Mouse (Mus musculus) hindbrain, embryonic 11.5 days (tissue): Measurements from ENCODE around the gene Ifnl2. TPM values are rescaled to one million over a fixed set of nuclear protein-coding genes. Genes with fewer than 3 reads are reported as not detected.
"Not testable (repeated sequence)": the region's sequence is repeated elsewhere in the genome, so short reads cannot be mapped to it uniquely, and the experiment has no call there.

Source experiments
- ATAC-seq: fragments of 200-750 bp; cut with Nextera tagmentation; 2 replicates; pipeline ENCODE4 v1.8.0; 2017; ENCODE audit warnings: mild to moderate bottlenecking, moderate TSS enrichment, moderate library complexity; ENCODE audit not compliant: low FRiP score
- DNase-seq: peaks from one replicate; pipeline ENCODE4 v3.0.0-alpha.2; 2015; ENCODE audit warnings: low spot score
- H3K27ac ChIP-seq: fragments of 300-500 bp; sonication (generic); 2 replicates; pipeline ENCODE4 v1.5.1; 2014; ENCODE audit warnings: mild to moderate bottlenecking, low read depth, low read length
- H3K27me3 ChIP-seq: fragments of 300-500 bp; sonication (generic); 2 replicates; pipeline ENCODE4 v1.6.1; 2014; ENCODE audit warnings: mild to moderate bottlenecking, low read length, moderate library complexity, mixed read lengths; ENCODE audit not compliant: control insufficient read depth, insufficient read depth
- H3K36me3 ChIP-seq: fragments of 300-500 bp; sonication (generic); 2 replicates; pipeline ENCODE4 v1.6.1; 2014; ENCODE audit warnings: mild to moderate bottlenecking, low read length, moderate library complexity, mixed read lengths; ENCODE audit not compliant: control insufficient read depth, insufficient read depth
- H3K4me1 ChIP-seq: fragments of 300-500 bp; sonication (generic); replicated peaks from 2 replicates; pipeline ENCODE4 v1.6.1; 2014; ENCODE audit warnings: low read length, mixed read lengths; ENCODE audit not compliant: control insufficient read depth, insufficient read depth
- H3K4me2 ChIP-seq: fragments of 300-500 bp; sonication (generic); replicated peaks from 2 replicates; pipeline ENCODE4 v1.6.1; 2014; ENCODE audit warnings: mild to moderate bottlenecking, low read depth, low read length
- H3K4me3 ChIP-seq: fragments of 300-500 bp; sonication (generic); 2 replicates; pipeline ENCODE4 v1.5.1; 2014; ENCODE audit warnings: low read depth, low read length
- H3K9ac ChIP-seq: fragments of 300-500 bp; sonication (generic); 2 replicates; pipeline ENCODE4 v1.6.1; 2014; ENCODE audit warnings: low read depth, low read length
- H3K9me3 ChIP-seq: fragments of 300-500 bp; sonication (generic); 2 replicates; pipeline ENCODE4 v1.6.1; 2016; ENCODE audit warnings: low read length; ENCODE audit not compliant: control insufficient read depth
- whole genome bisulfite sequencing: fragments of 180-500 bp; shearing (Covaris S2); extraction: QIAGEN DNeasy Blood & Tissue Kit; methylation state at CpG from one replicate; pipeline ENCODE4 v1.1.7; 2014; 5-methylcytosine and 5-hydroxymethylcytosine counted together
- polyA plus RNA-seq: library from polyadenylated mRNA; unstranded; fragments of >200 nt; fragmentation: Nextera tagmentation; extraction: Ambion mirVana; gene quantifications from 2 replicates; pipeline ENCODE4 v1.2.1, GENCODE M21; 2014

The Ifnl2 gene
- not detected in 2 replicates for polyA plus RNA-seq

GRCm38 (mm10) chr7:28510405-28510974, at the start of gene Ifnl2:
Gene Ifnl2, minus strand, starts transcription at chr7:28510455.
- H3K9me3 ChIP-seq, H3K4me2 ChIP-seq, H3K36me3 ChIP-seq, H3K27ac ChIP-seq, H3K4me1 ChIP-seq, DNase-seq, H3K4me3 ChIP-seq, H3K9ac ChIP-seq, H3K27me3 ChIP-seq, ATAC-seq: not testable (repeated sequence)
- 67% methylated on average over 8 of the region's 8 CpGs for WGBS

- Histone ChIP-seq H3K9ac (no peak overlapping the region), H3K4me2 (no peak overlapping the region), H3K27ac (no peak overlapping the region), H3K36me3 (peaks cover 3% of the 10 kb centered on the region; the same call in 1 of the 2 replicates), H3K9me3 (no peaks in the 10 kb centered on the region), H3K4me1 (no peaks in the 10 kb centered on the region), H3K27me3 (no peaks in the 10 kb centered on the region), H3K4me3 (no peak overlapping the region)
- WGBS: 51% methylated on average over 4 of the region's 4 CpGs
- ATAC-seq (no peak), DNase-seq (no peak)
Observed at GRCm38 (mm10) chr7:28558486-28558885, 48.2 kb upstream of the Ifnl2 start.

DNA sequence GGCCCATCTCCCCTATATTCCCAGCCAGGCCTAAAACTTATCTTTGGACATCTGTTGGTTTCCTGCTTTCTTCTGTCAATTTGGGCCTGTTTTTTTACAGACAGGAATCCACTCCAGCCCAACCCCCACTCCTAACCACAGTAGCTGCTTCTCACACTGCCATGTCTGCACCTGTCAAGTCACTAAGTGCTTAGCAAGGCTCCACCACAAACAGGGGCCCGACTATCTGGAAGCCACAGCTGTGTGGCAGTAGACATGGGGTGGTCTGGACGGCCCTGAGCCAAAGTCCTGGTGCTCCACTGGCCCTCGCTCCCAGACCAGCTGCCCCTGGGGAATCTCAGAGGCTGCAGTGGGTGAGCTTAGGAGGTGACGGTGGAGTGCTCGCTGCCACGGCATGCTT, 47.5 kb upstream of the Ifnl2 start:
- Histone ChIP-seq H3K4me1 (no peaks in the 10 kb centered on the region), H3K9ac (no peak overlapping the region), H3K4me2 (no peak overlapping the region), H3K9me3 (no peaks in the 10 kb centered on the region), H3K27ac (no peak overlapping the region), H3K4me3 (no peak overlapping the region), H3K27me3 (no peaks in the 10 kb centered on the region), H3K36me3 (peaks cover 3% of the 10 kb centered on the region; the same call in 1 of the 2 replicates)
- DNase-seq (no peak), ATAC-seq (no peak)
- 73% methylated on average over 6 of the region's 6 CpGs for WGBS

GRCm38 (mm10) chr7:28557069-28557468, 46.8 kb upstream of the Ifnl2 start:
- no peaks in the 10 kb centered on the region for H3K4me1 ChIP-seq

DNA sequence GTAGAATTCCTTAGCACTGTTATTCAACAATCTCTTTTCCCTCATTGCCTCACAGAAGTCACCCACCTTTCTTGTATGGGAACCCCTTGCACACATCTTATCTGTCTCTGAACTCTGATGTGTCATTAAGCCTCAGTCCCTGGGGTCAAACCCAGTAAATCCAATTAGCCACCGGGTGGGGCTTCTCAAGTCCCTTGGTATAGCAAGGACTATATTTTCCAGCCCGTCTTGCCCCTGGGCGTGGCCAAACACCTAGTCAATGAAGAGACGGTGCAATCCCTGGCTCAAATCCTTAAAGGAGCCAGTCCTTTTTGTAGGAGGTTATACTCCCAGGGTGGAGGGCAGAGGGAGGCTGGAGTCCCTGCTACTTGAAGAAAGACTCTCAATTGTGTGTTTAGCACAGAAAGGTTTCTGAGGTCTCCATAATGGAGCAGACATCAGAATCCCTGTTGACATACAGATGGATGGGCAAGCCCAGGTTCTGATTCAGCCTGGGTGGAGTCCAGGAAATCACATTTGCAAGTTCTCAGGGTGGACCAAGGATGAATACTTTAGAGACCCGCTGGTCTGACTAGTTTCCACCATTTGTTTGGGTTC, 45.8 kb upstream of the Ifnl2 start:
- no peaks in the 10 kb centered on the region for H3K27me3 ChIP-seq
- no peak overlapping the region for H3K4me3 ChIP-seq
- H3K36me3 ChIP-seq: peaks cover 3% of the 10 kb centered on the region; the same call in 1 of the 2 replicates
- 25% methylated on average over 5 of the region's 5 CpGs for WGBS
- DNase-seq: no peak
- no peaks in the 10 kb centered on the region for H3K9me3 ChIP-seq
- no peaks in the 10 kb centered on the region for H3K4me1 ChIP-seq
- ATAC-seq: no peak
- H3K27ac ChIP-seq: no peak overlapping the region
- H3K4me2 ChIP-seq: no peak overlapping the region
- no peak overlapping the region for H3K9ac ChIP-seq

More at GRCm38 (mm10) chr7:28557069-28557468, 46.8 kb upstream of the Ifnl2 start:
- H3K36me3 ChIP-seq: peaks cover 3% of the 10 kb centered on the region; the same call in 1 of the 2 replicates
- no peak overlapping the region for H3K4me2 ChIP-seq
- H3K27ac ChIP-seq: no peak overlapping the region
- no peak overlapping the region for H3K9ac ChIP-seq
- DNase-seq (no peak), ATAC-seq (no peak)
- H3K27me3 ChIP-seq: no peaks in the 10 kb centered on the region
- H3K9me3 ChIP-seq: no peaks in the 10 kb centered on the region
- H3K4me3 ChIP-seq: no peak overlapping the region
- 81% methylated on average over 5 of the region's 5 CpGs for WGBS

DNA sequence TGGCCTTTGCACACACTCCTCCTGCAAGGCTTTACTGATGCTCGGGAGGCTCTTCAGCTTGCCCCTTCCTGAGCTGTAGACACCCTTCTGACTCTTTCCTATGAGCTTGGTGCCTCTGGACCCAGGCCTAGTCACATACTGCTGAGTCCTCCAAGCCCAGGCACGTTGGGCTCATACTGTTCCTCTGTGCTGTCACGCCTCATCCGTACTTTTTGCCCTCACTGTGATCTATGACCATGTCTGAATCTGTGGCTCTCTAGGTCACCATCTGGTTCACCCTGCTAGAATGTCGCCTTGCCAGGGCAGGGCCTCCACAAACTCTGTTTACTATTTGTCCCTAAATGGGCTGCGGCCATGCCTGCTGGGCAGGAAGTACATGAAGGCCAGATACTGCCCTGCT, 42.8 kb upstream of the Ifnl2 start:
- WGBS: 91% methylated on average over 6 of the region's 6 CpGs
- H3K9me3 ChIP-seq: no peaks in the 10 kb centered on the region
- DNase-seq (no peak), ATAC-seq (no peak)
- H3K4me3 ChIP-seq: no peak overlapping the region
- H3K9ac ChIP-seq: no peak overlapping the region
- H3K27ac ChIP-seq: no peak overlapping the region
- H3K4me2 ChIP-seq: no peak overlapping the region
- H3K4me1 ChIP-seq: no peaks in the 10 kb centered on the region
- no peaks in the 10 kb centered on the region for H3K27me3 ChIP-seq
- H3K36me3 ChIP-seq: no peaks in the 10 kb centered on the region

DNA sequence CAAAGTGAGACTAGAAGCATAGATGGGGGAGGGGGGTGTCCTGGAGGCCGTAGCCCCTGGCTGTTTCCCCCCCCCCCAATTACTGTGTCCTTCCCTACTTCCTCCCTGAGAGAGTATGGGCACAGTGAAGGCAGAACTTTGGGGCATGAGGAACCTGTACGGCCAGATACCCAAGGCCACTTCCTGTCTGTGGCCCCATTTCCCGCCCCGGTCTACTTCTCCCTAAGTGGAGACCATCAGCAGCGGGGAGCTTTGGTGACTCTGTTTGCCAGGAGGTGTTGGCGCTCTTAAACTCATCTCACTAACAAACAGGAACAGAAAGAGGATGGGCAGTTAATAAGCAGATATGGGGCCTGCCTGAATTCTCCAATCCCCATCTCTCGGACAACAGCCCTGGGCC, 37.4 kb upstream of the Ifnl2 start:
- WGBS: 71% methylated on average over 7 of the region's 7 CpGs
- Histone ChIP-seq H3K36me3 (no peaks in the 10 kb centered on the region), H3K9ac (no peak overlapping the region), H3K4me1 (no peaks in the 10 kb centered on the region), H3K4me2 (no peak overlapping the region), H3K27ac (no peak overlapping the region), H3K4me3 (no peak overlapping the region), H3K9me3 (no peaks in the 10 kb centered on the region), H3K27me3 (peaks cover 17% of the 10 kb centered on the region)
- DNase-seq: no peak
- ATAC-seq: no peak

GRCm38 (mm10) chr7:28547154-28547553, 36.9 kb upstream of the Ifnl2 start, which contains the start of gene Nccrp1:
Gene Nccrp1, minus strand, starts transcription at chr7:28547254.
- Histone ChIP-seq H3K36me3 (no peaks in the 10 kb centered on the region), H3K4me2 (peak within 1 kb of the TSS; percentile 31), H3K9me3 (no peaks in the 10 kb centered on the region), H3K4me3 (peak within 1 kb of the TSS; percentile 10; the same call in 1 of the 2 replicates), H3K4me1 (no peaks in the 10 kb centered on the region), H3K27ac (no peak within 1 kb of the TSS), H3K9ac (no peak within 1 kb of the TSS), H3K27me3 (peaks cover 17% of the 10 kb centered on the region)
- no peak for ATAC-seq
- WGBS: 1% methylated on average over 5 of the region's 5 CpGs
- DNase-seq: no peak

DNA sequence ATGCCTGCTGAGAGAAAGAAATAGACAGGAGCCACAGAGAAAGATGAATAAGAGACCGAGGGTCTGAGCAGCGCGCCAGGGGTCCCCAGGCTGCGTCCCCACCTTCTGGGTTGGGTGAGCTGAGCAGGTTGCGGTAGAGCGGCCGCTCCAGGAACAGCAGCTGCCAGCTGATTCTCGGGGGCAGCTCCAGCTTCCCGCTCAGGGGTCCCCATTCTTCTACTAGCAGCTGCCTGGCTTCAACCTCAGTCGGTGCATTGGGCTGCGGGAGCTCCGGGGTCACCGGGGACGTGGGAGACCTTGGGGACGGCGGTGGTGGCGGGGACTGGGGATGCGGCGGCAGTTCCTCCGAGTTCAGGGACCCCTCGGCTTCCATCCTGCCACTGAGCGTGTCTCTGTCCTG, 36.4 kb upstream of the Ifnl2 start:
- Histone ChIP-seq H3K9me3 (no peaks in the 10 kb centered on the region), H3K4me2 (peak overlapping the region; percentile 31), H3K36me3 (no peaks in the 10 kb centered on the region), H3K27ac (no peak overlapping the region), H3K9ac (no peak overlapping the region), H3K27me3 (peaks cover 17% of the 10 kb centered on the region), H3K4me3 (peak overlapping the region; percentile 10; the same call in 1 of the 2 replicates), H3K4me1 (no peaks in the 10 kb centered on the region)
- DNase-seq (no peak), ATAC-seq (no peak)
- 1% methylated on average over 20 of the region's 22 CpGs for WGBS
